Mouse (Mus musculus) liver, adult 2 months (tissue): Measurements from ENCODE around the gene Spata31d1b.

Experiments
- CTCF ChIP-seq: fragments of 200-500 bp; IDR thresholded peaks from 2 replicates; pipeline ENCODE4 v1.5.1; 2011; ENCODE audit warnings: low read depth, low read length, control low read depth
- POLR2A ChIP-seq: fragments of 200-500 bp; IDR thresholded peaks from 2 replicates; pipeline ENCODE4 v1.6.1; 2011; ENCODE audit warnings: low read length, control low read depth; ENCODE audit not compliant: insufficient read depth; ENCODE audit errors: extremely low read depth

DNA sequence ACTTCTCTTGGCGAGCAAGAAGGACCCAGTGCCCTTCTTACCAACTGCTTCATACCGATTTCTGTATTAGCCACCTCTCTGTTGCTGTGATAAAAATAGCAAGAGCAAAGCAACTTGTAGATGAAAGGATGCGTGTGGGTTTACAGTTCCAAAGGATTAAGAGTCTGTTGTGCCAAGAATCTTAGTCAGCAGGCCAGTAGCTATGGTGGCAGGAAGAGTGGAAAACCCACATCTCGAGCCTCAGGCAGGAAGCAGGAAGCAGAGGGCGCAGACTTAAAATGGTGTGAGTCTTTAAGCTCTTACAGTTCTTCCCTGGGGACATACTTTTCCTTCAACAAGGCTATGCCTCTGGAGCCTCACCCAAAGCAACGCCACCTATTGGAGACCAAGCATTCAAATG, 33.4 kb downstream of the Spata31d1b start:
- no peak for TF ChIP-seq CTCF
- no peak for TF ChIP-seq POLR2A
